Mouse (Mus musculus): ENCODE data around the gene Alg1. TPM values are rescaled to one million over a fixed set of nuclear protein-coding genes. Genes with fewer than 3 reads are reported as not detected.

Gene Alg1
- 33.2 TPM for total RNA-seq (2023)

DNA sequence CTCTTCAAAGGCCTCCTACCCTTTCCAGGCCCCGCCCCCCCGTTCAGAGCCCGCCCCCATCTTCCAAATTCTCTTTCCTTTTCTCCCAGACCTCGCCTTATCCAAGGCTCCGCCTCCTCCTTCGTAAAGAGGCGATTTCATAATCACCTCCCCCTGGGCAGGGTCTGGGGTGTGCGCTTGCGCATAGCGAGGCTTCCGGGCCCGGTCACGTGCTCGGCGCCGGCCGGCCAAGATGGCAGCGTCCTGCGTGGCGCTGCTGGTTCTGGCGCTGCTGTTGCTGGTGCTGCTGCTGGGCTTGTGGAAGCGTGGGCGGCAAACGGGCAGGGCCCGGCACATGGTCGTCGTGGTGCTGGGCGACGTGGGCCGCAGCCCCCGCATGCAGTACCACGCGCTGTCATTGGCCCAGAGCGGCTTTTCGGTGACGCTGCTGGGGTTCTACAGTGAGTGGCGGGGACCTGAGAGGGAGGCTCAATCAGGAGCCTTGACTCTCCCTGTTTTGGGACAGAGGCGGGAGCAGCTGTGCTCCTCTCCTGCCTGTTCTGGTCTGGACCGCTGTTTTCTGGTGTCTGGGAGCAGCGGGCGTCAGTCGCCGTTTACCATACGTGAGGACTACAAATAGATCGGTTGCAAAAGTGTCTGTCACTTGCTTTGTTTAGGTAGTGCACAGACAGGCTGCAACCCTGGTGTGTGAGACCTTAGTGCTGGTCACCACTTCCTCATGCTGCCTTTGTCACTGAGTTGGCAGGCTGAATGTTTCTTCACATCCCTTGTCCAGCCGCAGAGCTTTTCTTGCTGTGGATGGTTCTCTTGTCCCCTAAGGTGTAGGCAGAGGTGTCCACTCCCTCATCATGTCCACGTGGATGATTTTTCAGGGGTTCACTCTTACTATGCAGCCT is at the start of gene Alg1:
Gene Alg1 (plus strand): TSS at position 204 of the 896 bp plus-strand sequence.

DNA sequence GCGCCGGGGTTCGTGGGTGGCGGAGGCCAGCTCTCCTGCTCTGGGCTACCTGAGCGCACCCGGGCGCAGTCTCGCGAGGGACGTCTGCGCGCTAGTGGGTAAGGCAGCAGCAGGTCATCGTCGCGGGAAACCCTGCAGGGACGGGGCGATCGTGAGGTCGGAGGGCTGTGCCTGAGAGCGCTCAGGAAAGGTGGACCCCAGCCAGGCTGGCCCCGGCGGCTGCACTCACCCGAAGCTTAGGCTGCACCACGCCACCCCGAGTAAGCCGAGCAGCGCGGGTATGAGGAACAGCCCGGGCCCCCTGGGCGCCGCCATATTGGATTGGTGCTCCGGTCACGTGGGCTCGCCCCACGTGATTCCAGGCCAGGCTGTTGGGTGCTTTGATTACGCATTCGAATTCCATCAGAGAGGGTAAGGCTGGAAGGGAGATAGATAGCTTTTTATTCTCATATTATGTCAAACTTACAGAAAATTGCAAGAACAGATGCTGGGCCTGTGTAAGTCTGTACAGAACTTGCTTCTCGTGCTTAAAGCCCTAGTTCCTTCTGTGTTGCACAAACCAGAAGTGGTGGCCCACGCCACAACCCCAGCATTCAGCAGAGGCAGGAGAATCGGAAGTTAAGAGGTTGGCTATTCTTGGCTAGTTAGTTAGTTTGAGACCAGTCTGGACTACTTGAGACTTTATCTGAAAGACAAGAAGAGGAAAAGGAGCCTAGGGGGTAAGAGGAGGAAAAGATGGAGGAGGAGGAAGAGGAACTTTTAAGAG is 29.6 kb upstream of the Alg1 start, which contains the start of gene Nagpa:
Gene Nagpa (minus strand): TSS at position 345 of the 766 bp plus-strand sequence.

DNA sequence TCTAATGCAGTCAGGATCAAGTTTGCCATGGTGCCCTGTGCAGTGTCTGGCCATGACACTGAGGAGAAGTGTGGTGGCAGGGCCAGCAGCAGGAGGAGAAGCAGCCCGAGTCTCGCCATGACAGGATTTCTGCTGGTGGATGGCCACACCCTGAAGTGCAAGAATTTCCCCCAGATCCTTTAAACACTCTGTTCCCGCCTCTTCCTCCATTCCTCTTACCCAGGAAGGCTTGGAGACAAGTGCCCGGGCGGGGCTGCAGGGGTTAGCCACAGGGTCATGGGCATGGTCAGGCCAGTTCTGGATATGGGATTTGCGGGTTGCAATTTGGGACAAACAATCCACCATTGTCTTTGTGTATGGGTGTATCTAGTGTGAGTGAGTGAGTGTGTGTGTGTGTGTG is 11.3 kb upstream of the Alg1 start, which contains the start of gene AU021092:
Gene AU021092 (minus strand): TSS at position 160 of the 400 bp plus-strand sequence.

DNA sequence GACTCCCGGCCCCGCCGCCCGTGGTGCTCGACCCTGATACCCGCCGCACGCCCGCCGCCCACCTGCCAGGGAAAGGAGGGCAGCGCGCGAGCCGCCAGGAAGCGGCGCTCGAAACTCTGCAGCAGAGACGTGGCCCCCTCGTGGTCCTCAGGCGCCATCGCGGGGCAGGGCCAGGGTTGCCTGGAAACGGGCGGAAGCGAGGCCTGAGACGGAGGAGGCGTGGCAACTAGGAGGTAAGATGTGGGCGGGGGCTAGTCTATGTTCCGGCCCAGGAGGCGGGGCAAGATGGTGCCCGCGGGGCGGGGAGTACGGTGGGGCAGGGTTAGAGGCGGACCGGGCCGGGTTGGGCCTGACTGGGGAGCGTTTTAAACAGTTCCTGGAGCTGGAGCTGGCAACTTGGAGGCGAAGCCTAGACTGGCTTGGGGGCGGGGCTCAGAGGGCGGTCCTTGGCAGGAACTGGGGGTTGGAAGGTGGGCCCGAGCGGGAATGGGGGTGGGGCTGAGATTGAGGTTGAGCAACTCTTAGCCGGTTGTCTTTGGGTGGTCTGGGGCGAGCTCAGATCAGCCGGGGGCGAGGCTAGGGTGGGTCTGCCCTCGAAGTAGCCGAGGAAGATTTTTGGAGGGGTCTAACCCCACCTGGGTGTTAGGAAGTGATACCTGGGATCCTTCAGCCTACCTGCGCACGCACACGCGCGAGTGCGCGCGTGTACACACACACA is 22.5 kb downstream of the Alg1 start, which contains the start of gene Eef2kmt:
Gene Eef2kmt (minus strand): TSS at position 205 of the 718 bp plus-strand sequence.

Other genes with a start within 250 kb of the Alg1 start
- not detected for gene Sept12, start 235.8 kb upstream of the Alg1 start, total RNA-seq (2023)
- not detected for gene Smim22, start 226.3 kb upstream of the Alg1 start, total RNA-seq (2023)
- gene Rogdi, start 220.1 kb upstream of the Alg1 start, total RNA-seq (2023): 18.5 TPM
- gene Glyr1, start 183.8 kb upstream of the Alg1 start, total RNA-seq (2023): 113 TPM
- 120 TPM for gene Ubn1, start 183.6 kb upstream of the Alg1 start, total RNA-seq (2023)
- gene Ppl, start 101.2 kb upstream of the Alg1 start, total RNA-seq (2023): 1.2 TPM
- gene Sec14l5, start 86.5 kb upstream of the Alg1 start, total RNA-seq (2023): not detected
- gene Nagpa, start 29.6 kb upstream of the Alg1 start, total RNA-seq (2023): 25.3 TPM
- gene AU021092, start 11.3 kb upstream of the Alg1 start, total RNA-seq (2023): 0.41 TPM
- 22.9 TPM for gene Eef2kmt, start 22.4 kb downstream of the Alg1 start, total RNA-seq (2023)